Comparison of ENCODE assay signal across 8 mouse cellular contexts in genomic region chr7:100706143-100706841, GRCm38 (mm10). TPM values are rescaled to one million over a fixed set of nuclear protein-coding genes. Genes with fewer than 3 reads are reported as not detected.
DNase-seq lines count a peak whose midpoint lies in the region; ATAC-seq and TF ChIP-seq lines count a peak whose summit lies in the region.

Gene Fam168a, plus strand, starts transcription at chr7:100706635.

- H3K4me1 ChIP-seq in ES-E14 (ENCODE audit: control insufficient read depth in 2 of 2, insufficient read depth in 2 of 2, low read length in 2 of 2, poor library complexity in 1 of 2) = peaks cover 12% of the 10 kb centered on the region in 2 experiments
- H3K4me1 ChIP-seq in forebrain, embryonic 15.5 days = peaks cover 20% of the 10 kb centered on the region
- H3K4me1 ChIP-seq in lung, adult 2 months (ENCODE audit: control insufficient read depth, insufficient read depth, low read length) = peaks cover 8% of the 10 kb centered on the region; the same call in 1 of the 2 replicates

- no peak for TF ChIP-seq CTCF in lung, adult 2 months (IDR thresholded peaks at IDR 0.05; ENCODE audit: insufficient read depth, low read length)

- no peaks in the 10 kb centered on the region for H3K9me3 ChIP-seq in ES-E14 (ENCODE audit: control insufficient read depth, insufficient read depth, low read depth, low read length)
- H3K9me3 ChIP-seq in forebrain, embryonic 15.5 days = no peaks in the 10 kb centered on the region

- ATAC-seq in forebrain, embryonic 15.5 days (replicated peaks) = peak; percentile 98
- ATAC-seq in neutrophil, adult 5-6 weeks (ENCODE audit: extremely low read depth, insufficient number of reproducible peaks, low FRiP score, poor library complexity, severe bottlenecking) = peak; percentile 92

- H3K4me2 ChIP-seq in forebrain, embryonic 15.5 days (replicated peaks) = peak within 1 kb of the TSS; percentile 62

- TF ChIP-seq POLR2A in lung, adult 2 months (IDR thresholded peaks at IDR 0.05; ENCODE audit: borderline replicate concordance, extremely low read depth, low read depth, low read length) = peak; percentile 74; the same call in 1 of the 2 replicates

- H3K9ac ChIP-seq in ES-E14 (ENCODE audit: insufficient read depth, low read depth, low read length, poor library complexity, severe bottlenecking) = peak within 1 kb of the TSS; percentile 97
- H3K9ac ChIP-seq in forebrain, embryonic 15.5 days (replicated peaks) = peak within 1 kb of the TSS; percentile 93

- peak within 1 kb of the TSS; percentile 88 to 100 for H3K4me3 ChIP-seq in ES-E14 (ENCODE audit: insufficient read depth in 1 of 2, low read depth in 1 of 2, low read length in 2 of 2, poor library complexity in 1 of 2, severe bottlenecking in 1 of 2)
- peak within 1 kb of the TSS; percentile 80 for H3K4me3 ChIP-seq in forebrain, embryonic 15.5 days
- peak within 1 kb of the TSS; percentile 73 for H3K4me3 ChIP-seq in lung, adult 2 months (replicated peaks; ENCODE audit: extremely low read depth, low read depth, low read length)

- peak; percentile 93 for DNase-seq in ES-E14 (ENCODE audit: low read depth, low spot score)
- peak; percentile 94 for DNase-seq in cerebellum, adult 11-12 months
- peak; percentile 90 for DNase-seq in heart, postnatal 25 days (ENCODE audit: low spot score)
- DNase-seq in layer of hippocampus, adult 18-20 months (ENCODE audit: low spot score in 2 of 2) = peak; percentile 92 to 97
- peak; percentile 92 for DNase-seq in lung, adult 2 months
- DNase-seq in thymus, adult 18-20 months = peak; percentile 86 to 88

- in situ Hi-C loops in ES-E14 (cut with MboI; ENCODE audit: low sequenced_read_pairs in 2 of 2, unreplicated experiment in 2 of 2) = no loop called here

- WGBS in forebrain, embryonic 15.5 days = 0% methylated on average over 37 of the region's 37 CpGs
- WGBS in lung, adult 2 months = under 1% methylated on average over 34 of the region's 37 CpGs

- intact Hi-C loops in heart, postnatal 25 days (cut with DNase I) = loop anchor here (2.0 to 5.0 kb wide), 2 partner anchors 21 to 91 kb away; no protein-coding TSS in a partner anchor

- H3K27ac ChIP-seq in ES-E14 (ENCODE audit: insufficient read depth, low read depth, low read length, poor library complexity, severe bottlenecking) = peak within 1 kb of the TSS; percentile 99
- H3K27ac ChIP-seq in forebrain, embryonic 15.5 days (replicated peaks) = peak within 1 kb of the TSS; percentile 99

- H3K27me3 ChIP-seq in forebrain, embryonic 15.5 days = no peaks in the 10 kb centered on the region

- H3K36me3 ChIP-seq in ES-E14 (ENCODE audit: control insufficient read depth, insufficient read depth, low read length, poor library complexity, severe bottlenecking) = no peaks in the 10 kb centered on the region
- no peaks in the 10 kb centered on the region for H3K36me3 ChIP-seq in forebrain, embryonic 15.5 days

TF ChIP-seq in ES-E14, 5 proteins besides CTCF, POLR2A, EP300 and RAD21:
- TF ChIP-seq CHD2 (IDR thresholded peaks at IDR 0.05; ENCODE audit: low read depth, low read length) (no peak), MAFK (IDR thresholded peaks at IDR 0.05; ENCODE audit: insufficient read depth, low read depth, low read length) (0 out of 2 replicates have a peak, but pooled peaks have one; percentile 50), HCFC1 (IDR thresholded peaks at IDR 0.05; ENCODE audit: borderline replicate concordance, insufficient read depth, low read length) (peak; percentile 95)
TF ChIP-seq in ES-E14: peak in this region for 2.

RNA-seq across cellular contexts. Expression of gene Fam168a, which starts in this region (rescaled TPM):
- 19.1 and 21.1 TPM in 2 replicates for total RNA-seq in ES-E14 (2012; rRNA removed)
- 115 and 116 TPM in 2 replicates for polyA plus RNA-seq in forebrain, embryonic 15.5 days (2015; fragmentation: Nextera tagmentation; extraction: Ambion mirVana)
- total RNA-seq in heart, postnatal 25 days (2021) = 10 to 100 TPM; 39.2 to 44.9 TPM
- 100 to 1,000 TPM; 217 to 233 TPM for total RNA-seq in layer of hippocampus, adult 18-20 months (2021)
- 84.8 and 96.6 TPM in 2 replicates for polyA plus RNA-seq in lung, adult 2 months (2012; rRNA removed)
- 13.3 and 13.4 TPM in 2 replicates for total RNA-seq in neutrophil, adult 5-6 weeks (2017)

Comparison
In these comparisons a context has a peak if more than half of its experiments do, and no peak if none do; other contexts are left out.
1. Peak in every context shown above with its lines: DNase-seq, ATAC-seq, H3K4me3 ChIP-seq and H3K27ac ChIP-seq.